Mouse (Mus musculus): ENCODE measurements around the gene Engase. TPM values are rescaled to one million over a fixed set of nuclear protein-coding genes. Genes with fewer than 3 reads are reported as not detected.

The Engase gene
- polyA plus RNA-seq, 1 experiment from 2014 or later: 9.6 TPM

- Histone ChIP-seq H3K4me3 (no peak overlapping the region), H3K9me3 (no peaks in the 10 kb centered on the region), H3K27ac (no peak overlapping the region), H3K9ac (no peak overlapping the region), H3K36me3 (peaks cover 32% of the 10 kb centered on the region), H3K4me2 (no peak overlapping the region), H3K27me3 (no peaks in the 10 kb centered on the region), H3K4me1 (peaks cover 19% of the 10 kb centered on the region)
- WGBS: 95% methylated on average over 11 of the region's 11 CpGs
- no peak for ATAC-seq (ENCODE audit: insufficient number of reproducible peaks, insufficient read depth, low FRiP score, low TSS enrichment, low read depth)
Observed at GRCm38 (mm10) chr11:118481231-118481630, 4.6 kb downstream of the Engase start.

- H3K27me3 ChIP-seq: no peaks in the 10 kb centered on the region
- 82% methylated on average over 14 of the region's 14 CpGs for WGBS
Observed at GRCm38 (mm10) chr11:118481751-118482150, 5.1 kb downstream of the Engase start.

GRCm38 (mm10) chr11:118484169-118484568, 7.5 kb downstream of the Engase start:
- H3K36me3 ChIP-seq: peaks cover 44% of the 10 kb centered on the region
- no peak overlapping the region for H3K27ac ChIP-seq
- H3K4me2 ChIP-seq: no peak overlapping the region
- peaks cover 11% of the 10 kb centered on the region for H3K4me1 ChIP-seq
- H3K9me3 ChIP-seq: no peaks in the 10 kb centered on the region
- WGBS: 90% methylated on average over 8 of the region's 8 CpGs
- no peak for ATAC-seq (ENCODE audit: insufficient number of reproducible peaks, insufficient read depth, low FRiP score, low TSS enrichment, low read depth)
- no peaks in the 10 kb centered on the region for H3K27me3 ChIP-seq
- no peak overlapping the region for H3K4me3 ChIP-seq
- no peak overlapping the region for H3K9ac ChIP-seq

More at GRCm38 (mm10) chr11:118481751-118482150, 5.1 kb downstream of the Engase start:
- Histone ChIP-seq H3K9ac (0 out of 2 replicates have a peak overlapping the region, but pooled peaks have one; percentile 32), H3K4me2 (no peak overlapping the region), H3K4me1 (peaks cover 19% of the 10 kb centered on the region), H3K4me3 (no peak overlapping the region), H3K27ac (no peak overlapping the region), H3K9me3 (no peaks in the 10 kb centered on the region), H3K36me3 (peaks cover 32% of the 10 kb centered on the region)
- ATAC-seq (ENCODE audit: insufficient number of reproducible peaks, insufficient read depth, low FRiP score, low TSS enrichment, low read depth): no peak

- H3K4me3 ChIP-seq: no peak overlapping the region
- 41% methylated on average over 11 of the region's 11 CpGs for WGBS
- 0 out of 2 replicates have a peak, but pooled peaks cover 4% of the 10 kb centered on the region for H3K27me3 ChIP-seq
- H3K4me1 ChIP-seq: peaks cover 11% of the 10 kb centered on the region
- peaks cover 44% of the 10 kb centered on the region for H3K36me3 ChIP-seq
- no peak for ATAC-seq (ENCODE audit: insufficient number of reproducible peaks, insufficient read depth, low FRiP score, low TSS enrichment, low read depth)
- no peak overlapping the region for H3K9ac ChIP-seq
- H3K27ac ChIP-seq: no peak overlapping the region
- no peaks in the 10 kb centered on the region for H3K9me3 ChIP-seq
- no peak overlapping the region for H3K4me2 ChIP-seq
Observed at GRCm38 (mm10) chr11:118485338-118485737, 8.7 kb downstream of the Engase start.

GRCm38 (mm10) chr11:118485780-118486179, 9.2 kb downstream of the Engase start:
- Histone ChIP-seq H3K4me2 (no peak overlapping the region), H3K9me3 (no peaks in the 10 kb centered on the region), H3K4me3 (no peak overlapping the region), H3K4me1 (peaks cover 14% of the 10 kb centered on the region), H3K27me3 (0 out of 2 replicates have a peak, but pooled peaks cover 7% of the 10 kb centered on the region), H3K27ac (no peak overlapping the region), H3K36me3 (peaks cover 44% of the 10 kb centered on the region), H3K9ac (no peak overlapping the region)
- ATAC-seq (ENCODE audit: insufficient number of reproducible peaks, insufficient read depth, low FRiP score, low TSS enrichment, low read depth): no peak
- WGBS: 74% methylated on average over 3 of the region's 3 CpGs

GRCm38 (mm10) chr11:118486281-118486680, 9.7 kb downstream of the Engase start:
- H3K4me2 ChIP-seq: no peak overlapping the region
- H3K27ac ChIP-seq: no peak overlapping the region
- H3K4me1 ChIP-seq: peaks cover 16% of the 10 kb centered on the region
- H3K9me3 ChIP-seq: no peaks in the 10 kb centered on the region
- whole genome bisulfite sequencing: 87% methylated on average over 6 of the region's 6 CpGs
- H3K4me3 ChIP-seq: no peak overlapping the region
- 0 out of 2 replicates have a peak, but pooled peaks cover 8% of the 10 kb centered on the region for H3K27me3 ChIP-seq
- no peak overlapping the region for H3K9ac ChIP-seq
- H3K36me3 ChIP-seq: peaks cover 44% of the 10 kb centered on the region
- no peak for ATAC-seq (ENCODE audit: insufficient number of reproducible peaks, insufficient read depth, low FRiP score, low TSS enrichment, low read depth)

- no peak overlapping the region for H3K27ac ChIP-seq
- H3K9ac ChIP-seq: no peak overlapping the region
- H3K4me2 ChIP-seq: no peak overlapping the region
- H3K4me3 ChIP-seq: no peak overlapping the region
- 0 out of 2 replicates have a peak, but pooled peaks cover 12% of the 10 kb centered on the region for H3K27me3 ChIP-seq
- ATAC-seq (ENCODE audit: insufficient number of reproducible peaks, insufficient read depth, low FRiP score, low TSS enrichment, low read depth): no peak
- no peaks in the 10 kb centered on the region for H3K9me3 ChIP-seq
- H3K4me1 ChIP-seq: peaks cover 16% of the 10 kb centered on the region
- 85% methylated on average over 29 of the region's 29 CpGs for WGBS
- H3K36me3 ChIP-seq: peaks cover 37% of the 10 kb centered on the region
Observed at GRCm38 (mm10) chr11:118486881-118487772, 10.5 kb downstream of the Engase start.

- Histone ChIP-seq H3K27ac (no peak overlapping the region), H3K4me1 (peaks cover 20% of the 10 kb centered on the region), H3K4me2 (no peak overlapping the region), H3K27me3 (0 out of 2 replicates have a peak, but pooled peaks cover 12% of the 10 kb centered on the region), H3K36me3 (peaks cover 32% of the 10 kb centered on the region), H3K4me3 (no peak overlapping the region), H3K9me3 (no peaks in the 10 kb centered on the region), H3K9ac (no peak overlapping the region)
- ATAC-seq (ENCODE audit: insufficient number of reproducible peaks, insufficient read depth, low FRiP score, low TSS enrichment, low read depth): no peak
- WGBS: 72% methylated on average over 8 of the region's 8 CpGs
Observed at GRCm38 (mm10) chr11:118488191-118488906, 11.7 kb downstream of the Engase start.

- peaks cover 28% of the 10 kb centered on the region for H3K36me3 ChIP-seq
- H3K4me2 ChIP-seq: no peak overlapping the region
- no peaks in the 10 kb centered on the region for H3K9me3 ChIP-seq
- H3K4me3 ChIP-seq: no peak overlapping the region
- H3K27me3 ChIP-seq: 0 out of 2 replicates have a peak, but pooled peaks cover 12% of the 10 kb centered on the region
- H3K27ac ChIP-seq: no peak overlapping the region
- WGBS: 76% methylated on average over 12 of the region's 12 CpGs
- H3K4me1 ChIP-seq: peaks cover 20% of the 10 kb centered on the region
- ATAC-seq (ENCODE audit: insufficient number of reproducible peaks, insufficient read depth, low FRiP score, low TSS enrichment, low read depth): no peak
- H3K9ac ChIP-seq: no peak overlapping the region
Observed at GRCm38 (mm10) chr11:118488907-118489270, 12.3 kb downstream of the Engase start.

- Histone ChIP-seq H3K4me3 (no peak overlapping the region), H3K36me3 (peaks cover 14% of the 10 kb centered on the region), H3K9me3 (no peaks in the 10 kb centered on the region), H3K27me3 (0 out of 2 replicates have a peak, but pooled peaks cover 12% of the 10 kb centered on the region), H3K9ac (no peak overlapping the region), H3K4me1 (peaks cover 10% of the 10 kb centered on the region), H3K4me2 (peak overlapping the region; percentile 32), H3K27ac (no peak overlapping the region)
- 17% methylated on average over 22 of the region's 22 CpGs for WGBS
- ATAC-seq (ENCODE audit: insufficient number of reproducible peaks, insufficient read depth, low FRiP score, low TSS enrichment, low read depth): no peak
Observed at GRCm38 (mm10) chr11:118490566-118491218, 14.1 kb downstream of the Engase start.

GRCm38 (mm10) chr11:118491230-118491629, 14.6 kb downstream of the Engase start:
- no peak for ATAC-seq (ENCODE audit: insufficient number of reproducible peaks, insufficient read depth, low FRiP score, low TSS enrichment, low read depth)
- peaks cover 12% of the 10 kb centered on the region for H3K36me3 ChIP-seq
- WGBS: 88% methylated on average over 7 of the region's 7 CpGs
- H3K4me3 ChIP-seq: no peak overlapping the region
- no peak overlapping the region for H3K9ac ChIP-seq
- H3K4me2 ChIP-seq: no peak overlapping the region
- no peak overlapping the region for H3K27ac ChIP-seq
- H3K9me3 ChIP-seq: no peaks in the 10 kb centered on the region
- H3K27me3 ChIP-seq: 0 out of 2 replicates have a peak, but pooled peaks cover 12% of the 10 kb centered on the region
- H3K4me1 ChIP-seq: 0 out of 2 replicates have a peak, but pooled peaks cover 9% of the 10 kb centered on the region

All from embryonic facial prominence, embryonic 13.5 days (tissue).